Mouse (Mus musculus) limb, embryonic 10.5 days (tissue): ENCODE results near the gene Zmynd10. TPM values are rescaled to one million over a fixed set of nuclear protein-coding genes. Genes with fewer than 3 reads are reported as not detected.
A peak's percentile ranks its signal among the peaks of the same experiment; 100 is the strongest.

Experiments used
- DNase-seq: peaks from one replicate; pipeline ENCODE4 v3.0.0-alpha.2; 2017; ENCODE audit warnings: low spot score
- H3K27ac ChIP-seq: fragments of 300-500 bp; sonication (generic); 2 replicates; pipeline ENCODE4 v1.5.1; 2016; ENCODE audit warnings: mild to moderate bottlenecking
- H3K27me3 ChIP-seq: fragments of 300-500 bp; sonication (generic); 2 replicates; pipeline ENCODE4 v1.6.1; 2016; ENCODE audit warnings: low read depth, mild to moderate bottlenecking; ENCODE audit not compliant: poor library complexity, severe bottlenecking
- H3K36me3 ChIP-seq: fragments of 300-500 bp; sonication (generic); 2 replicates; pipeline ENCODE4 v1.6.1; 2016; ENCODE audit warnings: mild to moderate bottlenecking, moderate library complexity
- H3K4me1 ChIP-seq: fragments of 300-500 bp; sonication (generic); 2 replicates; pipeline ENCODE4 v1.6.1; 2016
- H3K4me3 ChIP-seq: fragments of 300-500 bp; sonication (generic); 2 replicates; pipeline ENCODE4 v1.5.1; 2016; ENCODE audit warnings: mild to moderate bottlenecking, moderate library complexity
- H3K9me3 ChIP-seq: fragments of 300-500 bp; sonication (generic); replicated peaks from 2 replicates; pipeline ENCODE4 v1.6.1; 2016; ENCODE audit warnings: mild to moderate bottlenecking
- WGBS: fragments of 180-500 bp; shearing (Covaris S2); methylation state at CpG from one replicate; pipeline ENCODE4 v1.1.7; 2016; 5-methylcytosine and 5-hydroxymethylcytosine counted together
- polyA plus RNA-seq: library from polyadenylated mRNA; unstranded; fragments of >200 nt; fragmentation: Nextera tagmentation; extraction: Ambion mirVana; gene quantifications from 2 replicates; pipeline ENCODE4 v1.2.1, GENCODE M21; 2016

Gene Zmynd10
- polyA plus RNA-seq, 1 experiment from 2014 or later, result 0.33 TPM

DNA sequence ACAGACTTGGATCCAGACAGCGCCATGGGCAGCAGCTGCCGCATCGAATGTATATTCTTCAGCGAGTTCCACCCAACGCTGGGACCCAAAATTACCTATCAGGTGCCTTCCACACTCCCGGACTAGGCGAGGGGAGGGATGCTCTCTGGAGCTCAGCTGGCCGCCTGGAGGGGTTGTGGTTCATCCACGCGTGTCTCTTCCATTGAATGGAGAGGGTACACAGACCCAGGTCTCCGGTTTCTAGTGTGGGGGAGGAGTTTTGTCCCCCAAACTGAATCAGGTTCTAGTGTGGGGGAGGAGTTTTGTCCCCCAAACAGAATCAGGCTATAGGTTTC is 4.8 kb upstream of the Zmynd10 start:
- H3K9me3 ChIP-seq, result no peaks in the 10 kb centered on the region
- H3K27ac ChIP-seq, result peak overlapping the region; percentile 75
- peaks cover 54% of the 10 kb centered on the region for H3K36me3 ChIP-seq
- DNase-seq, result no peak
- under 1% methylated on average over 11 of the region's 11 CpGs for WGBS
- peak overlapping the region; percentile 68 for H3K4me3 ChIP-seq
- no peaks in the 10 kb centered on the region for H3K27me3 ChIP-seq
- peaks cover 48% of the 10 kb centered on the region for H3K4me1 ChIP-seq

DNA sequence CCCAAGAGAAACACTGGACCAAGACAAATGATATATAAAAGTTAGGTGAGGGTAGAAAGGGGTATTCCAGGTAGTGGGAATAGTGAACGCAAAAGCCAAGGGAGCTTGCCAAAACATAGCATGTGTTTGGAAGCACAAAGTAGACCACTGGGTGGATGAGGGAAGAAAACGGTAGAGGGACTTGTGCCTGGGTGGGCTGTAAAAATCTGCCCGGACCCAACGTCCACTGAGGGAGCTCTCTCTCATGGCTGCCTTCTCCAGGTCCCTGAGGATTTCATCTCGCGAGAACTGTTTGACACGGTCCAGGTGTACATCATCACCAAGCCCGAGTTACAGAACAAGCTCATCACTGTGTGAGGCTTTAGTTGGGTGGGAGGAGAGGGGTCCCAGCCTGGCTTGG is 4.4 kb upstream of the Zmynd10 start:
- Histone ChIP-seq H3K27me3 (0 out of 2 replicates have a peak, but pooled peaks cover 2% of the 10 kb centered on the region), H3K4me3 (peak overlapping the region; percentile 68), H3K4me1 (peaks cover 51% of the 10 kb centered on the region), H3K36me3 (peaks cover 50% of the 10 kb centered on the region), H3K9me3 (no peaks in the 10 kb centered on the region), H3K27ac (peak overlapping the region; percentile 75; the same call in 1 of the 2 replicates)
- 50% methylated on average over 8 of the region's 8 CpGs for WGBS
- DNase-seq, result no peak

DNA sequence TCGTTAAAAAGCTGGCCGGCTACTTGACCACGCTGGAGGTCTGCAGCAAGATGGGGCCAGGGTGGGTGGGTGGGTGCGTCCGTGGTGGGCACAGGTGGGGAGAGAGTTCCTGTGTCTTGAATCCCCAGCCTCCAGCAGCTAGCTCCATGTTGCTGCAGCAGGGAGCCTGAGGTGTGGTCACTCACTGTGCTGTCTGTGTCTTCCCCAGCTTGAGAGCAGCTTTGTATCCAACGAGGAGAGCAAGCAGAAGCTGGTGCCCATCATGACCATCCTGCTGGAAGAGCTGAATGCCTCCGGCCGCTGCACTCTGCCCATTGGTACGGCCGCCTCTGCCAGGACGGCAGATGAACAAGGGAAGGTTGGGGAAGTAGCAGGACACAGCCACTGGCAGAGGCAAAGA is 3.8 kb upstream of the Zmynd10 start:
- H3K27ac ChIP-seq, result no peak overlapping the region
- WGBS, result 88% methylated on average over 11 of the region's 11 CpGs
- H3K4me3 ChIP-seq, result peak overlapping the region; percentile 68; the same call in 1 of the 2 replicates
- no peak for DNase-seq
- H3K36me3 ChIP-seq, result peaks cover 44% of the 10 kb centered on the region
- peaks cover 7% of the 10 kb centered on the region for H3K27me3 ChIP-seq
- peaks cover 53% of the 10 kb centered on the region for H3K4me1 ChIP-seq
- H3K9me3 ChIP-seq, result no peaks in the 10 kb centered on the region

DNA sequence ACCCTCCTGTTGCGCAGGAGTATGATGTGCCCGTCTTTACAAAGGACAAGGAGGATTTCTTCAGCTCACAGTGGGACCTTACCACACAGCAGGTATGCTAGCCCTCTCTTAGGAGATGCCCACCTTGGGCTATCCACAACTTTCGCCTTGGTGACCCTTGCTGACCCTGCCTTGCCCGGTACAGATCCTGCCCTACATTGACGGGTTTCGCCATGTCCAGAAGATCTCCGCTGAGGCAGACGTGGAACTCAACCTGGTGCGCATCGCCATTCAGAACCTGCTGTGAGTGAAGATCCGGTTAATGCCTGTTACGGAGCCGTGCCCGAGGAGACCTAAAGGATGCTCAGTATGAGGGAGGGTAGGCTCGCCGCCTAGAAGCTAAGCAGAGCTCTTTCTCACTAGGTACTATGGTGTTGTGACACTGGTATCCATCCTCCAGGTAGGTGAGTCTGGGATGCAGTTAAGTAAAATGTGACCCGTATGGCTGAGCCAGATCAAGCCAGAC is 2.9 kb upstream of the Zmynd10 start:
- Histone ChIP-seq H3K4me3 (no peak overlapping the region), H3K36me3 (peaks cover 35% of the 10 kb centered on the region), H3K27ac (no peak overlapping the region), H3K27me3 (peaks cover 15% of the 10 kb centered on the region), H3K4me1 (peaks cover 53% of the 10 kb centered on the region), H3K9me3 (no peaks in the 10 kb centered on the region)
- 97% methylated on average over 17 of the region's 17 CpGs for WGBS
- no peak for DNase-seq

DNA sequence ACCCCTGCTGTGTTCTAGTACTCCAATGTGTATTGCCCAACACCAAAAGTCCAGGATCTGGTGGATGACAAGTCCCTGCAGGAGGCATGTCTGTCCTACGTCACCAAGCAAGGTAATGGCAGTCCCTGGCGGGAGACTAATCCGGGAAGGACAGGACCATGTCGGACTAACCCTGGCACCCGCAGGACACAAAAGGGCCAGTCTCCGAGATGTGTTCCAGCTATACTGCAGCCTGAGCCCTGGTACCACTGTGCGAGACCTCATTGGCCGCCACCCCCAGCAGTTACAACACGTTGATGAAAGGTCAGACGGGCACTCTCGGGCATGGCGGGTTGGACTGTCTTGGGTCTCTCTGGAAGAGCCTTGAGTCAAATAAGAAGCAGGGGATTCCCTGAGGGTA is 2.4 kb upstream of the Zmynd10 start:
- DNase-seq, result no peak
- peaks cover 58% of the 10 kb centered on the region for H3K4me1 ChIP-seq
- H3K36me3 ChIP-seq, result peaks cover 30% of the 10 kb centered on the region
- peaks cover 20% of the 10 kb centered on the region for H3K27me3 ChIP-seq
- WGBS, result 97% methylated on average over 12 of the region's 12 CpGs
- no peak overlapping the region for H3K27ac ChIP-seq
- no peak overlapping the region for H3K4me3 ChIP-seq
- no peaks in the 10 kb centered on the region for H3K9me3 ChIP-seq

DNA sequence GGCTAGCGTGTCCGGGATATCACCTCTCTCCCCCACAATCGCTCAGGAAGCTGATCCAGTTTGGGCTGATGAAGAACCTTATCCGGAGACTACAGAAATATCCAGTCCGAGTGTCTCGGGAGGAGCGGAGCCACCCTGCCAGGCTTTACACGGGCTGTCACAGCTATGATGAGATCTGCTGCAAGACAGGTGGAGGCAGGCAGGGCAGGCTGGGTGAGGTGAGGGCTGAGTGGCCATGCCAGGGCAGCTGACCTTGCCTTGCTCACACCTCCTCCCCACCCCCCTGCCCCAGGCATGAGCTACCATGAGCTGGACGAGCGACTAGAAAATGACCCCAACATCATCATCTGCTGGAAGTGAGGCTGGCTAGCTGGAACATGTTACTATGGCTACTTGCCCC is 1.9 kb upstream of the Zmynd10 start:
- Histone ChIP-seq H3K27me3 (peaks cover 25% of the 10 kb centered on the region), H3K27ac (no peak overlapping the region), H3K9me3 (no peaks in the 10 kb centered on the region), H3K4me3 (no peak overlapping the region), H3K36me3 (peaks cover 25% of the 10 kb centered on the region), H3K4me1 (peaks cover 62% of the 10 kb centered on the region)
- WGBS, result 89% methylated on average over 10 of the region's 10 CpGs
- no peak for DNase-seq

DNA sequence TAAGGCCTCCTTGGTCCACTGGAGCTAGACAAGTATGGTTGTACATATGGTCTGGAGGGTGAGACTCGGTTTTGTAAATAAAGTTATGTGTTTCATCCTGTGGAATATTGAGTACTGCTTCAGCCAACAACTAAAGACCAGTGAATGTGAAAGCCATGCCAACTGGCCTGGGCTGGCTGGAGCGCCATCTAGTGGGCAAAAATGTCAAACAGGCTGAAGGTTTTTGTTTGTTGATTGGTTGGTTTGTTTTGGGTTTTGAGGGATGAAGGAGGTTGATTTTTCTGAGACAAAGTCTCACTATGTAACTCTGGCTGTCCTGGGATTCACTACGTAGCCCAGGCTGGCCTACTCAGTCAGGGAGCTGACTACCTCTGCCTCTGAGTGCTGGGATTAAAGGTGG is 1.5 kb upstream of the Zmynd10 start:
- DNase-seq, result peak; percentile 87
- WGBS, result 6% methylated on average over 3 of the region's 3 CpGs
- peaks cover 65% of the 10 kb centered on the region for H3K4me1 ChIP-seq
- H3K9me3 ChIP-seq, result no peaks in the 10 kb centered on the region
- H3K4me3 ChIP-seq, result no peak overlapping the region
- no peak overlapping the region for H3K27ac ChIP-seq
- peaks cover 29% of the 10 kb centered on the region for H3K27me3 ChIP-seq
- peaks cover 24% of the 10 kb centered on the region for H3K36me3 ChIP-seq

DNA sequence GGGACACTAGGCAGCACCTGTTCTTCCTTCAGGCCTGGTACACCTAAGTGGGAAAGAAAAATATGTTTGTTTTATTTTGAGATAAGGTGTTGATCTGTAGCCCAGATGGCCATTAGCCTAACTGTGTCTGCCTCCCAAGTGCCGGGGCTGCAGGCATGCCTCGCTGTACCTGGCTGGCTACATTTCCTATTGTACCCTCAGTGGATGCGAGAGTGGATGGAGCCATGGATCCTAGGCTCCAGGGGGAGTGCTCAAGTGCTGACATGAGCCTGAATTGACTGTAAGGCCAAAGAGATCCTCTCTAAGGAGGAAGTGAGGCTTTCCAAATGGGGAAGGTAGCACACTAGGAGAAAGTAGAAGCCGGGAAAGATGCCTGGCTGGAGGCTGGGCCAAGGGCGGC is 859 bp downstream of the Zmynd10 start:
- peaks cover 71% of the 10 kb centered on the region for H3K4me1 ChIP-seq
- H3K27me3 ChIP-seq, result peaks cover 32% of the 10 kb centered on the region
- WGBS, result 85% methylated on average over 5 of the region's 5 CpGs
- no peak overlapping the region for H3K4me3 ChIP-seq
- H3K36me3 ChIP-seq, result peaks cover 24% of the 10 kb centered on the region
- H3K9me3 ChIP-seq, result no peaks in the 10 kb centered on the region
- no peak overlapping the region for H3K27ac ChIP-seq
- DNase-seq, result no peak

DNA sequence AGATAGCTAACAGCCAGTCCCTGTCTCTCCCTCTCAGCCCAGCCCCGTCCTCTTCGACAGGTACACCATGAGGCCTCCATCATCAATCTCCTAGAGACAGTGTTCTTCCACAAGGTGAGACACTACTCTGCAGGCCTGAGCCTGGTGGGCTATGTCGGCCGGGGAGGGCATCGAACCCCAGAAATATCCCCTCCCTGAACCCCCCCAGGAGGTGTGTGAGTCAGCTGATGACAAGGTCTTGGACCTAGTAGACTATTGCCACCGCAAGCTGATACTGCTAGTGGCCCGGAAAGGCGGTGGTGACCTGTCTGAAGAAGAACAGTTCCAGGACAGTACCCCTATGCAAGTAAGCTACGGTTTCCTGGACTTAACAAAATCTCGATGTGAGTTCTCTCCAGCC is 1.7 kb downstream of the Zmynd10 start:
- Histone ChIP-seq H3K4me3 (no peak overlapping the region), H3K9me3 (no peaks in the 10 kb centered on the region), H3K27ac (no peak overlapping the region), H3K27me3 (peaks cover 32% of the 10 kb centered on the region), H3K4me1 (peaks cover 72% of the 10 kb centered on the region), H3K36me3 (peaks cover 17% of the 10 kb centered on the region)
- no peak for DNase-seq
- WGBS, result 87% methylated on average over 10 of the region's 10 CpGs

DNA sequence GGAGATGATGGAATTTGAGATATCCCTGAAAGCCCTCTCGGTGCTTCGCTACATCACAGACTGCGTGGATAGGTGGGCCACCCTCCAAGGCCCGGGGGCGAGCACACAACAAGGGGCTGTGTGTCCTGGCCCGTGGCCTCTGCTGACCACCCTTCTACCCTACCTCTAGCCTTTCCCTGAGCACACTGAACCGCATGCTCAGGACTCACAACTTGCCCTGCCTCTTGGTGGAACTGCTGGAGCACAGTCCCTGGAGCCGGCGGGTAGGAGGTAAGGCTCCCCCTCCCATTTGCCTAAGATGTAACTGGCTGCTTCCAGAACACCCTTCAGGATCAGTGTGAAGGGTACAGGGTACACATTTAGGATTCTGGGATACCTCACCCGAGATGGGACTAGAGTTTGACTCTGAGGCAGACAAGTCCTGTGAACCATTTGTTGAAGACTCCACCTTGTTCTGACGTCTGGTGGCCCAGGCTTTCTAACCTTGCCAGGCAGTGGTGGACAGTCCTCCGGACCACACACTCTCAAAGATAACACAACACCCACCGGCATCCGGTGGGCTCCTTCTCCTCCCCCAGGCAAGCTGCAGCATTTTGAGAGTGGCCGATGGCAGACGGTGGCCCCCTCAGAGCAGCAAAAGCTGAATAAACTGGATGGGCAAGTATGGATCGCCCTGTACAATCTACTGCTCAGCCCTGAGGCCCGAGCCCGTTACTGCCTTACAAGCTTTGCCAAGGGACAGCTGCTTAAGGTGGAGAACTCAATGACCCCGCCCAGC is 2.4 kb downstream of the Zmynd10 start:
- no peak for DNase-seq
- Histone ChIP-seq H3K4me1 (peaks cover 79% of the 10 kb centered on the region), H3K27me3 (peaks cover 32% of the 10 kb centered on the region), H3K27ac (no peak overlapping the region), H3K9me3 (no peaks in the 10 kb centered on the region), H3K4me3 (no peak overlapping the region), H3K36me3 (peaks cover 10% of the 10 kb centered on the region)
- WGBS, result 85% methylated on average over 20 of the region's 20 CpGs

DNA sequence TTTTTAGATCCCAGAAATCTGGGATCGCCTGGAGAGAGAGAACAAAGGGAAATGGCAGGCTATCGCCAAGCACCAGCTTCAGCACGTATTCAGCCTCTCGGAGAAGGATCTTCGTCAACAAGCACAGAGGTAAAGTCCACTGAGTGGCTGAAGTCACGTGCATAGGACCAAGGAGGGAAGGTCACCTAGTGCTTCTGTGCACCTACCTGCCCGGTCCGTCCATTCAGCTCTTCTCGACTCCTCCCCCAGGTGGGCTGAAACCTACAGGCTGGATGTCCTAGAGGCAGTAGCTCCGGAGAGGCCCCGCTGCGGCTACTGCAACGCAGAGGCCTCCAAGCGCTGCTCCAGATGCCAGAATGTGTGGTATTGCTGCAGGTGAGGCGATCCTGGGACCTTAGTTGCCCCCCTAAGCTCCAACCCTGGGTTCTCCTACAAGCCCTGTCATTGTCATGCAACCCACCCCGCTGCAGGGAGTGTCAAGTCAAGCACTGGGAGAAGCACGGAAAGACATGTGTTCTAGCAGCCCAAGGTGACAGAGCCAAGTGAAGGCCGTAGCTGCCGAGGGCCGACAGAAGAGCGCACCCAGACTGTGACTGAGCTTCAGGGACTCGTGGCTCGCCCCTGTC is 3.5 kb downstream of the Zmynd10 start:
- H3K9me3 ChIP-seq, result no peaks in the 10 kb centered on the region
- 20% methylated on average over 23 of the region's 23 CpGs for WGBS
- H3K36me3 ChIP-seq, result no peaks in the 10 kb centered on the region
- H3K4me1 ChIP-seq, result peaks cover 83% of the 10 kb centered on the region
- H3K27me3 ChIP-seq, result peaks cover 32% of the 10 kb centered on the region
- H3K4me3 ChIP-seq, result peak overlapping the region; percentile 83
- DNase-seq, result peak; percentile 42
- H3K27ac ChIP-seq, result peak overlapping the region; percentile 88

DNA sequence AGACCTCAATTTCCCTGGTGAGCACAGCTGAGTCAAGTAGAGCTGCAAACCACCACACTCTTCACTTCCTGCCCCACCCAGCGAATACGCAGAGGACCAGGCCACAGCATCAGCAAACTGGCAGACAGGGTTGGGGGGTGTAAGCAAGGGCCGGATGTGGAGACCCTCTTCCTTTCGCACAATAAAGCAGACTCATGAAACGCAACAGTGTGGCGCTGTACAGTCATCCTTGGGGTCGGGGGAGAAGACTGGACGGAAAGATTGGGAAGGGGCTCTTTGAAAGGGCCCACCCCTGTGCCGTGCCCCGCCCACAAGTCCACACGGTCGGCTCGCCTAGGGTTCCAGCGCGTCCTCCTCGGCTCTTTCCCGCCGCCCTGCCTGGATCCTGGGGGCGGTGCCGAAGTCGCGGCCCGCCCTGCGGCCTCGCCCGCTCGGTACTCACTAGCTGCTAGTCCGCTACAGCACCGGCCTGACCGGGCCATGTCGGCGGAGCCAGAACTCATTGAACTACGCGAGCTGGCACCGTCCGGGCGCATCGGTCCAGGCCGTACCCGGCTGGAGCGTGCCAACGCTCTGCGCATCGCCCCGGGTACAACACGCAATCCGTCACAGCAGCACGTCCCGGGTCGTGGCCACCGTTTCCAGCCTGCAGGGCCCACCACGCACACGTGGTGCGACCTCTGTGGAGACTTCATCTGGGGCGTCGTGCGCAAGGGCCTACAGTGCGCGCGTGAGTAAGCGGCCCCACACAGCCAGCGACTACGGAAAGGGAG is 4.2 kb downstream of the Zmynd10 start, which contains the start of gene Rassf1:
Gene Rassf1 (plus strand): TSS at position 439 of the 773 bp plus-strand sequence.
- peak; percentile 85 for DNase-seq
- WGBS, result under 1% methylated on average over 61 of the region's 63 CpGs
- no peaks in the 10 kb centered on the region for H3K9me3 ChIP-seq
- H3K4me1 ChIP-seq, result peaks cover 84% of the 10 kb centered on the region
- peaks cover 32% of the 10 kb centered on the region for H3K27me3 ChIP-seq
- H3K4me3 ChIP-seq, result peak within 1 kb of the TSS; percentile 83
- no peaks in the 10 kb centered on the region for H3K36me3 ChIP-seq
- H3K27ac ChIP-seq, result peak within 1 kb of the TSS; percentile 88
